Mouse (Mus musculus) midbrain, embryonic 16.5 days (tissue): ENCODE measurements around the gene Fubp3. TPM values are rescaled to one million over a fixed set of nuclear protein-coding genes. Genes with fewer than 3 reads are reported as not detected.

Experiments used
- ATAC-seq: fragments of 200-750 bp; cut with Nextera tagmentation; 2 replicates; pipeline ENCODE4 v1.8.0; 2017; ENCODE audit warnings: moderate TSS enrichment
- H3K27ac ChIP-seq: fragments of 300-500 bp; sonication (generic); 2 replicates; pipeline ENCODE4 v1.5.1; 2014; ENCODE audit warnings: mild to moderate bottlenecking, low read length, mixed read lengths
- H3K27me3 ChIP-seq: fragments of 300-500 bp; sonication (generic); 2 replicates; pipeline ENCODE4 v1.6.1; 2014; ENCODE audit warnings: low read depth, low read length, mixed read lengths; ENCODE audit not compliant: control insufficient read depth, insufficient read depth
- H3K36me3 ChIP-seq: fragments of 300-500 bp; sonication (generic); 2 replicates; pipeline ENCODE4 v1.6.1; 2014; ENCODE audit warnings: mild to moderate bottlenecking, low read length, moderate library complexity, mixed read lengths; ENCODE audit not compliant: control insufficient read depth, insufficient read depth
- H3K4me1 ChIP-seq: fragments of 300-500 bp; sonication (generic); 2 replicates; pipeline ENCODE4 v1.6.1; 2014; ENCODE audit warnings: mild to moderate bottlenecking, low read length, mixed read lengths; ENCODE audit not compliant: control insufficient read depth, insufficient read depth
- H3K4me2 ChIP-seq: fragments of 300-500 bp; sonication (generic); 2 replicates; pipeline ENCODE4 v1.6.1; 2014; ENCODE audit warnings: mild to moderate bottlenecking, low read length, mixed read lengths
- H3K4me3 ChIP-seq: fragments of 300-500 bp; sonication (generic); 2 replicates; pipeline ENCODE4 v1.5.1; 2014; ENCODE audit warnings: low read depth, mild to moderate bottlenecking, low read length, moderate library complexity, mixed read lengths
- H3K9ac ChIP-seq: fragments of 300-500 bp; sonication (generic); 2 replicates; pipeline ENCODE4 v1.6.1; 2014; ENCODE audit warnings: low read depth, low read length, mixed read lengths
- H3K9me3 ChIP-seq: fragments of 300-500 bp; sonication (generic); replicated peaks from 2 replicates; pipeline ENCODE4 v1.6.1; 2014; ENCODE audit warnings: mild to moderate bottlenecking, low read length, mixed read lengths; ENCODE audit not compliant: control insufficient read depth, poor library complexity, severe bottlenecking
- WGBS: fragments of 180-500 bp; shearing (Covaris S2); extraction: QIAGEN DNeasy Blood & Tissue Kit; methylation state at CpG from one replicate; pipeline ENCODE4 v1.1.7; 2014; 5-methylcytosine and 5-hydroxymethylcytosine counted together
- polyA plus RNA-seq: library from polyadenylated mRNA; unstranded; fragments of >200 nt; fragmentation: Nextera tagmentation; extraction: Ambion mirVana; gene quantifications from 2 replicates; pipeline ENCODE4 v1.2.1, GENCODE M21; 2015

The Fubp3 gene
- 43.1 and 53.4 TPM in 2 replicates for polyA plus RNA-seq

- Histone ChIP-seq H3K27ac (peak within 1 kb of the TSS; percentile 81), H3K9ac (peak within 1 kb of the TSS; percentile 95), H3K36me3 (no peaks in the 10 kb centered on the region), H3K4me3 (peak within 1 kb of the TSS; percentile 96), H3K4me1 (peaks cover 14% of the 10 kb centered on the region), H3K9me3 (no peaks in the 10 kb centered on the region), H3K4me2 (peak within 1 kb of the TSS; percentile 91), H3K27me3 (peaks cover 4% of the 10 kb centered on the region; the same call in 1 of the 2 replicates)
- ATAC-seq = peak; percentile 98
- WGBS = 1% methylated on average over 50 of the region's 51 CpGs
These were observed at the start of gene Fubp3 for GRCm38 (mm10) chr2:31572051-31572914. TSS of gene Fubp3 (plus strand) at chr2:31572651.

GRCm38 (mm10) chr2:31524641-31525040 is 47.8 kb upstream of the Fubp3 start:
- no peaks in the 10 kb centered on the region for H3K4me1 ChIP-seq
- 79% methylated on average over 5 of the region's 5 CpGs for WGBS
- H3K9me3 ChIP-seq = no peaks in the 10 kb centered on the region

GRCm38 (mm10) chr2:31525778-31526177 is 46.7 kb upstream of the Fubp3 start:
- Histone ChIP-seq H3K4me1 (no peaks in the 10 kb centered on the region), H3K9ac (no peak overlapping the region; the same call in 1 of the 2 replicates), H3K36me3 (no peaks in the 10 kb centered on the region), H3K27me3 (peaks cover 5% of the 10 kb centered on the region; the same call in 1 of the 2 replicates), H3K4me3 (no peak overlapping the region), H3K27ac (no peak overlapping the region), H3K9me3 (no peaks in the 10 kb centered on the region), H3K4me2 (no peak overlapping the region)
- no peak for ATAC-seq
- 26% methylated on average over 10 of the region's 10 CpGs for WGBS

More at GRCm38 (mm10) chr2:31524641-31525040, 47.8 kb upstream of the Fubp3 start:
- H3K4me2 ChIP-seq = no peak overlapping the region
- no peak overlapping the region for H3K9ac ChIP-seq
- no peak overlapping the region for H3K4me3 ChIP-seq
- H3K36me3 ChIP-seq = no peaks in the 10 kb centered on the region
- no peak overlapping the region for H3K27ac ChIP-seq
- peaks cover 5% of the 10 kb centered on the region; the same call in 1 of the 2 replicates for H3K27me3 ChIP-seq
- ATAC-seq = no peak

- 76% methylated on average over 5 of the region's 5 CpGs for WGBS
- H3K9me3 ChIP-seq = no peaks in the 10 kb centered on the region
- no peak overlapping the region for H3K4me3 ChIP-seq
- no peak overlapping the region for H3K27ac ChIP-seq
- H3K4me1 ChIP-seq = no peaks in the 10 kb centered on the region
- no peak overlapping the region for H3K9ac ChIP-seq
- no peak overlapping the region for H3K4me2 ChIP-seq
- no peak for ATAC-seq
- H3K27me3 ChIP-seq = peaks cover 5% of the 10 kb centered on the region; the same call in 1 of the 2 replicates
- no peaks in the 10 kb centered on the region for H3K36me3 ChIP-seq
These were observed 42.2 kb upstream of the Fubp3 start for GRCm38 (mm10) chr2:31530201-31530600.

GRCm38 (mm10) chr2:31537054-31537453 is 35.4 kb upstream of the Fubp3 start:
- no peaks in the 10 kb centered on the region for H3K36me3 ChIP-seq
- H3K4me2 ChIP-seq = no peak overlapping the region
- no peak for ATAC-seq
- 56% methylated on average over 5 of the region's 5 CpGs for WGBS
- H3K27ac ChIP-seq = no peak overlapping the region
- no peak overlapping the region for H3K9ac ChIP-seq
- no peaks in the 10 kb centered on the region for H3K27me3 ChIP-seq
- no peak overlapping the region for H3K4me3 ChIP-seq
- no peaks in the 10 kb centered on the region for H3K9me3 ChIP-seq
- H3K4me1 ChIP-seq = no peaks in the 10 kb centered on the region

GRCm38 (mm10) chr2:31538745-31539144 is 33.7 kb upstream of the Fubp3 start:
- no peak overlapping the region for H3K4me2 ChIP-seq
- ATAC-seq = no peak
- 75% methylated on average over 5 of the region's 5 CpGs for WGBS

GRCm38 (mm10) chr2:31541581-31541980 is 30.9 kb upstream of the Fubp3 start:
- H3K4me3 ChIP-seq = no peak overlapping the region
- no peaks in the 10 kb centered on the region for H3K27me3 ChIP-seq
- H3K4me2 ChIP-seq = no peak overlapping the region
- no peaks in the 10 kb centered on the region for H3K9me3 ChIP-seq
- no peak for ATAC-seq
- no peaks in the 10 kb centered on the region for H3K4me1 ChIP-seq
- no peaks in the 10 kb centered on the region for H3K36me3 ChIP-seq
- no peak overlapping the region for H3K27ac ChIP-seq
- H3K9ac ChIP-seq = no peak overlapping the region
- WGBS = 94% methylated on average over 5 of the region's 5 CpGs

More at GRCm38 (mm10) chr2:31538745-31539144, 33.7 kb upstream of the Fubp3 start:
- Histone ChIP-seq H3K27me3 (no peaks in the 10 kb centered on the region), H3K4me3 (no peak overlapping the region), H3K4me1 (no peaks in the 10 kb centered on the region), H3K9me3 (no peaks in the 10 kb centered on the region), H3K9ac (no peak overlapping the region), H3K27ac (no peak overlapping the region), H3K36me3 (no peaks in the 10 kb centered on the region)

- Histone ChIP-seq H3K9ac (no peak overlapping the region), H3K4me2 (no peak overlapping the region), H3K36me3 (no peaks in the 10 kb centered on the region), H3K27me3 (no peaks in the 10 kb centered on the region), H3K4me3 (no peak overlapping the region), H3K4me1 (no peaks in the 10 kb centered on the region), H3K9me3 (no peaks in the 10 kb centered on the region), H3K27ac (no peak overlapping the region)
- WGBS = 40% methylated on average over 11 of the region's 11 CpGs
- no peak for ATAC-seq
These were observed 24.7 kb upstream of the Fubp3 start for GRCm38 (mm10) chr2:31547726-31548125.

- no peak overlapping the region for H3K4me3 ChIP-seq
These were observed 21.9 kb upstream of the Fubp3 start for GRCm38 (mm10) chr2:31550503-31550902.

More at GRCm38 (mm10) chr2:31550503-31550902, 21.9 kb upstream of the Fubp3 start:
- no peak overlapping the region for H3K27ac ChIP-seq
- no peaks in the 10 kb centered on the region for H3K4me1 ChIP-seq
- ATAC-seq = no peak; the same call in 1 of the 2 replicates
- H3K27me3 ChIP-seq = no peaks in the 10 kb centered on the region
- 67% methylated on average over 3 of the region's 3 CpGs for WGBS
- no peaks in the 10 kb centered on the region for H3K9me3 ChIP-seq
- H3K4me2 ChIP-seq = no peak overlapping the region
- H3K36me3 ChIP-seq = no peaks in the 10 kb centered on the region
- H3K9ac ChIP-seq = no peak overlapping the region
